Mouse (Mus musculus) testis, postnatal 14 days (tissue): Measurements from ENCODE around the gene 1700001C02Rik.

Source experiments
- DNase-seq: peaks from one replicate; pipeline ENCODE4 v3.0.0; 2021; ENCODE audit warnings: low spot score

The 1700001C02Rik gene

DNA sequence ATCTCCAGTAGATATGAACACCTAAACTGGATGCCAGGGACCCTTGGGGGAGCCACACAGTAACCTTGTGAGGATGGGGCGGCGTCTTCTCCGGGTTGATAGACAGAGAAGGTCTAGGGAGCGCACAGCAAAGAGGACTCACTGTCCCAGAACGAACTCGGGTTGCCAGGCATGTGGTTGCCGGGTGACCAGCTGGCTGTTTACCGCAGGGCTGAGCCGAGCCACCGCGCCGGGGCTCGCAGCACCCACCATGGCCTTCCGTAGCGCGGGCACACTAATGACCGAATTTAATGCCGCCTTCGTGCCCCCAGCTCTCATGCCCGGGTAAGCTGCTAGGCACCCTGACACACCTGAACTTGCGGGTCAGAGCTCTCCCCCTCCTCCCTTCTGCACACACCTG is at the start of gene 1700001C02Rik:
Gene 1700001C02Rik, plus strand, starts transcription at position 187 of the 400 bp plus-strand sequence.
- no peak for DNase-seq

DNA sequence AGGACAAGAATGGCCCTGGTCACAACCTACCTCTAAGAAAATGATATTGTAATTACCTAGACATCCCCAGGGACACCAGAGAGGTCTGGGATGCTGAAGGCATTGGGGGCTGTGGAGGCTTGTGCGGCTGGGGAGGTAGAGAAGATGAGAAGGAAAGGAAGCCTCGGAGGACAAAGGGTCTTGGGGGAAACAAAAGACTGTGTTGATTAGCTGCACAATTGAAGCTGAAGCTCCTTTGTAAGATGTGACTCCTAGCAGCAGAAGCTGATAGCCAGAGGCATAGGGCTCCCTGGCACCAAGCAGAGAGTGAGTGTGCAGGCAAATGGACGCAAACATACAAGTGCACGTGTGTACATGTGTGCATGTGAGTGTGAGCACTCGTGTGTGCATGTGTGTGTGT is 49.2 kb upstream of the 1700001C02Rik start:
- DNase-seq = no peak

DNA sequence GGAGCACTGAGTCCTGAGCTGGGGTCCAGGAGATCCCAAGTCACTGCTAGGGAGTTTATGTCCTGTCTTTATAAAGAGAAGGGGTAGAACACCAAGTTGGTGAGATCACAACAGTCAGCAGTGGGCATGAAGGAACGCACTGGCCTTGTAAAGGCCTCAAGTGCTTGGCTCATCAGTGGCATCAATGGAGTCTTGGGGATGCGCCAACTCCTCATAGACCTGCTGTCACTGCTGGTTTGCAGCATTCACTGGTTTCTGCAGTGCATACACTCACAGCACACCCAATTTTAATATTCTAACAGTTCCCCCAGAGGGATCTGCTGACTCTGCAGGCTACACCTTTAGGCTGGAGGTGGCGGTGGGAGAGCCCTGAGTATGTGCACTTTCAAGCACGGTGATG is 42.7 kb upstream of the 1700001C02Rik start:
- DNase-seq = no peak

DNA sequence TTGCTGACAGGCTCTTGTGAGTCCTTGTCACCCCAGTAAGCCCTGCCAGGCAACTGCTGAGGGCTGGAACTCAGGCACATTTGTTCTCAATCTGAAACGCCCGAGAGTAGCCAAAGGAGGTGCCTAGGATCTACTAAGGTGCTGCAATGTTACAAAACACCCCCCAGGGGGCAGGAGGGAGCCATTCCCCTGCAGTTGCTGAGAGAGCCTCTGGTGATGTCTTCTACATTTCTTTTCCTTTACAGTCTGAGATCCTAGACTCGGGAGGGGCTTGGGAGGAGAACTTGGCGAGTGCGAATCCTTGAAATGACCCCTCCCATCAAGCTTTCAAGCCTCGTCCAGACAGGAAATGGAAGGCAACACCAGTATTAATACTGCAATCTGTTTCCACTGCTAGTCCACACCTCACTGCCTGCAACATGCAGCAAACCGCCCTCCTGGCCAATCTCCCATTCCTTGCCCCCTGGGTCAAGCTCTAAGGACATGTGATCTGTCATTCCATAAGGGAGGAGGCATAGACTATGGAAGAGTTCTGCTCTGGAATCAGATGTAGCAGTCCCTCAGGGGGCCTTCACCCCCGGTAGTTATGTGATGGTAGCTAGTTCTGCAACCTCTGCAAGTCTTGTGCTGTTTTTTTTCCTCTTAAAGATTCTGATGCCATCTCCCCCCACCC is 42.1 kb upstream of the 1700001C02Rik start:
- no peak for DNase-seq

DNA sequence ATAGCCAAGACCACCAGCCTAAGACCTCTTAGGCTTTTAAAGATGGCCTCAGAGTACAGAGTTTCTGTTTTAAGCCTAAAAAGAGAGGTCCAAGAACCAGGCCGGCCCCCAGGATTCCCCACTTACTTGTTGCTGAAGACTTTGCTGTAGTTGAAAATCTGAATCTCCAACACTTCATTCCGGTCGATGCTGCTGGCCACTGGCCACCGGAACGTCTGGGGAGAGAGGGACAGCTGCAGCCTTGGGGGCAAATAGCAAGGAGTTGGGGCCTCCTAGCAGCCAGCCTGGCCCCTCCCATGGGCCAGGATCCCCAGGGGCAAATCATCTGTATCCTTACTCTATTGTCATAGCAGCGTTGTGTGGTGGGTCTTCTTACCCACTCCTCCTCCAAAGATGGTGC is 38.4 kb upstream of the 1700001C02Rik start:
- DNase-seq = no peak

DNA sequence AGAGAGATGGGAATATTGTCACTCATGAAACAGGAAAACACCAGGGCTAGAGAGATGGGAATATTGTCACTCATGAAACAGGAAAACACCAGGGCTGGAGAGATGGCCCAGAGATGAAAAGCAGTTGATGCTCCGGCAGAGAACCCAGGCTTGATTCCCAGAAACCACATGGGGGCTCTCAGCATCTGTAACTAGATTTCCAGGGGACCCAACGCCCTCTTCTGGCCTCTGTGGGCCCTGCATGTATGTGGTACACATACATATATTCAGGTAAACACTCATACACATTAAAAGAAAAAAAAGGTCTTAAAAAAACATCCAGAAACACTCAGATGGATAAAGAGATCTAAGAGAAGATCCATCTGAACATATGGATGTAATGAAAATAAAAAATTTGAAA is 26.9 kb upstream of the 1700001C02Rik start:
- DNase-seq = no peak

DNA sequence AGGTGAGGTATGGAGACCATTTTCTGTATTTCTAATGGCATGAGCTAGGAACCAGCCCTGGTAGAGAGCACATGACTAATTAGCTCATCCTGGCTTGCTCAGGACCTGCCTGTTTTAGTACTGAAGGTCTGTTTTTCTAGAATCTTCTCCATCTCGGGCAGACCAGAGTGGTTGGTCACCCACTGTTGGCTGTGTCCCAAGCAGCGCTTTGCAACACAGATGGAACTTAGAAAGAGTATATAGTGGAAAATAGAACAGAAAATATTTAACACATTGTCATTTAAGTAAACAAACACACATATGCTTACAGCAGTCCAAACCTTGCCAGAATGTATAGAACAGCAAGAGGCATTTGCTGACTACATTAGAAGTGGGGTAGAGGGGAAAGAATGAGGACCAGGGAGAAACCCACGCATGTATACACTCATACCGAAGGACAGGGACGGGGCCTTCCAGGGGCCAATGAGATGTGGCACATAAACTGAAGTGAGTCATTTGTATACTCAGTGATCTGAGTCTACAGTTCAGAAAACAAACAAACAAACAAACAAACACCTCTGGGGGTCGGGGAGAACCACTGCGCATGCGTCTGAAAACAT is 25.4 kb upstream of the 1700001C02Rik start:
- DNase-seq = no peak

DNA sequence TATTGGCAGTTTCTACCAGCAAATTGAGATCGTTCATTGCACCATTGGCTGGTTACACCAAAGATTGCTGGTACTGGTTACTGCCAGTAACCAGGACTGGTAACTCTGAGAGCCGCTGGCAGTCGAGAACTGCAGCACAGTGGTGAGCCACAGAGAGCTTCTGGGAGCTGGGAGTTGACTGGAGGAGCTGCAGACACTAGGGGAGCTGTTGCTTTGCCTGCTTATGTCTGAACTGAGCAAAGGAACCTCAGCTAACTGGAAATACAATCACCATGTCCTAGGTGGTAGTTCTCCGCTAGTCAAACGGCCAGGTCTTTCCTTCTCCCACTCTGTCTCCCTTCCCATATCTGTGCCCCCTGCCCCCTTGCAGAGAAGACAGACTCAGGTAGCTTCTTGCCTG is 23.7 kb upstream of the 1700001C02Rik start:
- no peak for DNase-seq

DNA sequence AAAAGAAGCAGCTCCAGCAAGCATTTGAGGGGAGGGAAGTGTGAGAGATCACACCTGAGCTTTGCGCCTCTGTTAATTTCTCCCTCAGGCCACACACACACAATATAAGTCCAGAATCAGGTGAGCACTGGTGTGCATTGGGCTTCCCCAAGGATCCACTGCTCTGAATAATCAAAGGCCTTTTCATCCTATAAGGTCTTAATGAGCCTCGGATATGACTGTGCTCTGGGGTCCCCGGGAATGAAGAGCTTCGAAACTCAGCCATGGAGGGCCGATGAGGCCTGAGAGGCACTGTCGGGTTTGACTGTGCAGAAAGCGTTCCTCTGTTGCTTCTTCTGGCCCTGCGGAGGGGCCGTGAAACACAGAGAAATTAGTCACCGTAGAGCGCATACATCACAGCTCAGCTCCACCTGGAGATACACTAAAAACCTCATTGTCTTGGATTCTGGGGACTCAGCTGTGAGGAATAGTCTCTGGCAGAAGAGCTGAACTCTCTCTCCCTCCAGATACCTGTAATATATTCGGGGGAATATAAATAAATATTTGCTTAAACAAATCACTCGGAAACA is 21.4 kb upstream of the 1700001C02Rik start:
- no peak for DNase-seq

DNA sequence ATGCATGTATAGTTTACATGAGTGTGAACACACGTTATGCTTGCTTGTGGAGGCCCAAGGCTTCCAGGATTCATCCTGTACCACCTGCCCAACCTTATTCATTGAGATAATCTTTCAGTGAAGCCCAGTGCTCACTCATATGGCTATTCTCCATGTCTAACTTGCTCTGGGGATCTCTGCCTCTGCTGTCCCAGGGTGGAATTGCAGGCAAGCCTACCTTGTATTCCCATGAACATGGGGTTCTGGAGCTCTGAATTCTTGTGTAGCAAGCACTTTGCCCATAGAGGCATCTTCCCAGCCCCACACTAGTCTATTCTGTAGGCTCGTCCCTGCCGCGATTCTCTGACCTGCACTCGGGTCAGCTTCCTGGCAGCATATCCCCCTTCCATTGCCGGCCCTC is 9.8 kb upstream of the 1700001C02Rik start:
- DNase-seq = no peak

DNA sequence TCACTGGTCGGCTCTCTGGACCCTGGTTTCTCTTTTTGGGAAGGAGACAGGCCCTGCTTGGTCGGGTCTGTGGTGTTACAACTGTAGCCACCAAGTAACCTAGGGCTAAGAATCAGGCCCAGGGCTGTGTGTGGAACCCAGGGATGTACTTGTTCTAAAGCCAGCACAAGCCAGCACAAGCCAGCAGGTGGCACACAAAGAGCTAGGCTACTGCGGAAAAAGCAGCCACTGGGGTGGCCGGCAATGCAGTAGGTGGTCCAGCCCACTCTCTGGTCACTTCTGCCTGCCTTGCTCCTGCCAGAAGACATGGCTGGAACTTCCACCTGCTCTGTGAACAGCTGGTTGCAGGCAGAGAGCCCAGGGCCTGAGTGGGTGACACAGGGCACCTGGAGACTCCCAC is 5.7 kb upstream of the 1700001C02Rik start:
- no peak for DNase-seq

DNA sequence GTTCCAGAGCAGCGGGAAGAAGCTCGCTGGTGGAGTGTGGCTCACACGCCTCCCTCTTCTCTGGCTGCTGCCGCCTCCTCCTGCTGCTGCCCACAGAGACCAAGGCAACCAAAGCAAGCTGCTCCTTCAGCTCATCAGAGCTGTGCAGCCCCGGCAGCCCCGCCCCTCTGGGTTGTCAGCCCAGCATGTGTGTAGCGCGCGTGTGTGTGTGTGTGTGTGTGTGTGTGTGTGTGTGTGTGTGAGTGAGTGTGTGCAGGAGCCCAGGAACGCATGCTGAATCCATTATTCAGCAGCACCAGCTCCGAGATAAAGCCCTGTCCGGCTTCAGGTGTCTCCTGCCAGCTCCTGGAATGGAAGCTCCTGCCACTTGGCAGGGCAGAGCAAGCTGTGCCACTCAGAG is 4.0 kb upstream of the 1700001C02Rik start, which contains the start of gene Otof:
Gene Otof, minus strand, starts transcription at position 112 of the 400 bp plus-strand sequence.
- DNase-seq = no peak

DNA sequence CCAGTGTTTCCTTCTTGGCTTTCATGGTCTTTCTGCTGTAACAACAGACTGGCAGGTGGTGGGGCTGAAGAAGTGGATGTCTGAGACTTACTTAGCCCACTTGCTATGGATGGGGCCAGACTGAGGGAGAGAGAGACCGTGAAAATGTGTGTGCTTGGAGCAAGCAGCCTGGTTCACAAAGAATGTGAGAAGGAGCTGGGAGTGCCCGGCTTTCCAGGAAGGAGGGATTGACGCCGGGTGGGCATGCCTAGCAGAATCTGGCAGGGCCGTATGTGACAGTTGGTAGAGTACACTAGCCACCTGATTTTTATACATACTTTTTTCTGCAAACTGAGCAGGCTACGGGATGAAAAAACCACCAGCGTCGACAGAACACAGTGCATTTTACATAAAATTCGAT is 468 bp downstream of the 1700001C02Rik start:
- no peak for DNase-seq

DNA sequence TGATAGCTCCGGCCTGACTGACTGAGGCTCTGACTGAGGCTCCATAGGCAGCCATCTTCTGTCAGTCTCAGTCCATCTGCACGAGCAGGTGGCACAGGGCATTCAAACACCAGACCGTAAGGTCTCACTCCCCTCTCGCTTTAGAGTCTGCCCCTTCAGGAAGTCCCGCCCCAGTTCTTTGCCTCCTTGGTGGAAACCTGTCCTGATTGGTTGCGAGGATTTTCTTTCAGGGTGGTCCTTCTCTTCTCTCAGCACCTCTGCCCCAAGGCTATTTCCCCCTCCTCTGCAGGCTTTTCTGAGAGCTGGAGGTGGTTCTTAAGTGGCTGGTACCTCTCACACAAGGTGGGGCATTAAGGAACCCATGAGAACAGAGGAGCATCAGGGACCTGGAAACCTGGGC is 4.6 kb downstream of the 1700001C02Rik start:
- DNase-seq = peak; percentile 19

DNA sequence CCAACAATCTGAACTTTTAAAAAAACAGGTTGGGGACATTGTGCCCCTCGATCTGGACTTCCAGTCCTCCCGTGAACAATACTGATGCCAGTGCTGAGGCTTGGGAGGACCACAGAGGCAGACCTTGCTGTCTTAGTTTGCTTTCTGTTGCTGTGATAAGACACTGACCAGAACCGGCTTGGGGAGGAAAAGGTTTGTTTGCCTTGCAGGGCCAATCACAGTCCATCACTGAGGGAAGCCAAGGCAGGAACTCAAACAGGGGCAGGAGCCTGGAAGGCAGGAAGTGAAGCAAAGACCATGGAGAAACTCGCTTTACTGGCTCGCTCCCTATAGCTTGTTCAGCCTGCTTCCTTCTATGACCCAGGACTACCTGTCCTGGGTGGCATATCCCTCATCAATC is 6.3 kb downstream of the 1700001C02Rik start:
- DNase-seq = no peak

DNA sequence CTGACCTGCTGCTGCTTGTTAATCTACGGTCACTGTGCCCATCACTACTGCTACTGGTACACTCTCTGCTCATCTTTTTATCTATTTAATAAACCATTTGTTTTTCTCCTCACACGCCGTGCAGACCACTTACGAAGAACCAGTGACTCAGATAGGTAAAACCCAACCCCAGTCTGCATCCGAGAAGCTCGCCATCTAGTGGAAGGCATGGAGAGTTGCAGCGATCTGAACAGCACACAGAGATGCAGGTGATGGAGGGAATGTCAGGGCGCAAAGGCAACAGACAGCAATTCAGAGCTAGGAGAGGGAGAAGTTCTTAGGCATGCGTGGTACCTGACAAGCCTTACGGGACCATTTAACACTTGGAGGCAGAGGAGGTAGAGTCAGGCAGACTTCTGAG is 10.7 kb downstream of the 1700001C02Rik start:
- DNase-seq = no peak

DNA sequence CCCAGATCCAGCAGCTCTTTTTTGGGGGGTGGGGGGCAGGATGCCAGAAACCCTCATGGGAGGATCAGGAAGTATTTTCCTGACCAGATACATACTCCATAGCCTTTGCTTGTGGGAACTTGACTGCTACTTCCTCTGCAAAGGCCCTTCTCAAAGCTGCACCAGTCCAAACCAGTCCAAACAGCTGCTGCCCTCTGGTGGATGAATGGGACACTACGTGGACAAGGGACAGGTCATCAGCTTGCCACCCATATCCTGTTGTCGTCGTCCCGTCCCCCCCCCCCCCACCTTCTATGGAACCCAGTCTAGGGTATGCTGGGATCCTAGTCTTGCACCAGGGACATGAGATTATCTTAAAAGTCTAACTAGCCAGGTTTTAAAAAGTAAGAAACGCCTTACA is 16.5 kb downstream of the 1700001C02Rik start:
- DNase-seq = no peak

DNA sequence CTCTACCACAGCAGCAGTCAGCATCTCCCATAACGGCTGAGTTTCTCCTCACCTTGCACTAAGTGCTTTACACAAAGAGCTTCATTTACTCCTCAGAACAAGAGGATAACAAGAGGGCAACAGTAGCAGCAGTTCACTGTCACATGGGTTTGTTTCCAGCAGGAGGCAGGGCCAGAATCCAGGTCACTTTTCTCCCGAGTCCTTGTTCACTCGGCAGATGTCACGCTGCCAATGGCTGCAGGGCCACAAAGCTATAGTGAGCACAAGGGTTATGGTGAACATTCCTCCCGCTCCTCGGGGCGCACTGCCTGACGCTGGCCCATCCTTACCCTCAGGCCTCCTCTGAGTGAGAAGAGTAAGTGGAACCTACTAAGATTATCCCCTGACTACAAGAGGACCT is 17.7 kb downstream of the 1700001C02Rik start:
- DNase-seq = no peak

DNA sequence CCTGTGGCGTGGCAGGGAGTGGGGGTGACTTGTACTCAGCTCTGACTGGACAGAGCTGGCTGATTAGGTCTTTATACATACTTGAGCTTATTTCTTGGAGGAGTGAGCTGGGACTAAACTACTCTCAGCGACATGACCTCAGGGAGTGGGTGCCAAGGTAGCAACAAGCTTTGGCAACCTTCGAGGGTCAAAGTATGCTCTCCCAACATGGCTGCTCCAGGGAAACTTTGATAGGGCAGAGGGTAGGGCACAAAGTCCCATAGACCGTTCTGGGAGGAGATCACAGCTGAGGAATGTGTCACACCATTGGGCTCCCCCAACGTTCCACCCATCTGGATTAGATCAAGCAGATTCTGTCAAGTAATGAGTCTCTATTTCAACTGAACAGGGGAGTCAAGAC is 18.7 kb downstream of the 1700001C02Rik start:
- no peak for DNase-seq

DNA sequence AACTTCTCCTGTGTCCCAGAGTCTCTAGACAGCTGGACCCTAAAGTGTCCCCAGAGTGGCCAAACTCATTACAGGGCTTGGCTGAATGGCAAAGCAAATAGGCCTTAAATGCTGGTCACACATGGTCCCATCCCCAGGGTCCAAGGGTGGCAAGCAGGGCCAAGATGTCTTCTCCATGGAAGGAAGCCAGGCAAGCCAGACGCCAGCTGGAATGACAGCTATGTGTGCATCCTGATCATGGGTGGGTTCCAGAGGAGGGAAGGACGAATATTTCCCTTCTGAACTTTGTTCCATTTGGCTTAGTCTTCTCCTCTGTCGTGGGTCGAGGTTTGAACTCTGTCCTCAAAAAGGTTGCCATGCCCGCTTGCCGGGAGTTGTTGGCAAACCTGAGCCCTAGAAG is 19.3 kb downstream of the 1700001C02Rik start:
- no peak for DNase-seq

DNA sequence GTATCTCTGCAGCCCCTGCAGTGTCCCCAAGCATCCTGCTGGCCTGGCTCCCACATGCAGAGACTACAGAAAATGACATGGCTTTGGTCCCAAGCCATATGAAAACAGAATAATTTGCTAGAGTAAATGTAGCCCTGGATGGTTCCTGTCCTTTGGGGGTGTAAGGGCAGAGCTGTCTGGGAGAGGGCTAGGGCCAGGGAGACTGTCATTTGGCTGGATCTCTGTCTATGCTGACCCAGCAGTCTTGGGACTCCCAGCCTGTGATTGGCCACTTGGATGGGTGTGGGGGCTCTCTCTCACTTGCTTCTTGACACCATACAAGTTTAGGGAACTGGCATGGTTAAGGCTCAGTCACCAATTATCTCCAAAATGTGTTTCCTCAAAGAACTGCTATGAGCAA is 24.4 kb downstream of the 1700001C02Rik start:
- DNase-seq = no peak

DNA sequence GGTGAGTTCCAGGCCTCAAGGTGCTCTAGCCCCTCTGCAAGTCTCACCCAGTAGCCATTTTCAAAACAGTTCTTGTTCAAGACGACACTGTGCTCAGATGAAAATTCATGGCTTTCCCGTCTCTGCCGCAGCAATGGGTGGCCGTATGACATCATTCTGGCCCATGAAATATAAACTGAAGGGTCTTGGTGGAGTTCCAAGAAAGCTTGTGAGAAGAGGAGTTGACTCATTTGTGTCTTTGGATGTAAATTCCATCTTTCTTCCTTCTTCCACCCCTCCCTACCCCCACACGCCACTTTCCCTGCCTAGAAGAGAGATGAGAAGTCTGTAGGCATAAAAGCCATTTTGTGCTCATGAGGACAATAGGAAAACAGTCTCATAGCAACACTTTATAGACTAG is 25.0 kb downstream of the 1700001C02Rik start:
- DNase-seq = no peak

DNA sequence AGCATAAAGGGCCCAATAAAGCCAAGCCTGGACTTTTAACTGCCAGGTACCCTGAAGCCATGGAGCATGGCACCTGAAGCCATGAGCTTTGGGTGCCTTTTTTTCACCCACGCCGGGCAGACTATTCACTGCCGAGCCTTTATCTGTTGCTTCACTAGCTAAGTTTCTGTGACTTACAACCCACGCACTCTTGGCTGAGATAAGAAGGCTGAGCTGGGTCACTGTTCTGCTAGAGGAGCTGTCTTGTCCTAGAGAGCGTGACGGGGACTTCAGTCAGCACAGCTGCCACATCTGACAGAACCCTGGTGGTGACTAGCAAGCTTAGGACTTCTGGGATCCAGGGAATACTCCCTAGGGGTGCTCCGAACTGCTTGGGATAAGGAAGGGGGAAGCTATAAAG is 27.9 kb downstream of the 1700001C02Rik start:
- no peak for DNase-seq

DNA sequence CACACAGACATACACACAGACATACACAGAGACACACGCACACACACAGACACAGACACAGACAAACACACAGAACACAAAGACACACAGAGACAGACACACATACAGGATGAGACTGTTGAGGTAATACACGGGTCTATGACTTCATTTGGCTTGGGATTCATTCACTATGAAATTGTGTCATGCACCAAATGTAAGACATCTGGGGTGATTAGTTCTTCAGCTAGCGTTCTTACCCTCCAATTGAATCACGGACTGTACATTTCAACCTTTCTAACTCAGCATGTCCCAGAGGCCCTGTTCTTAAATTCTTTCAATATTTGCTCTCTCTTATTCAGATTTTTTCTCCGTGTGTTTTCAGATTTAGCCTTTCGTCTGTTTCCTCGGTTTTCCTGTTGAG is 28.8 kb downstream of the 1700001C02Rik start:
- DNase-seq = no peak
